Mouse (Mus musculus): Measurements from ENCODE around the gene Ptpn14. TPM values are rescaled to one million over a fixed set of nuclear protein-coding genes. Genes with fewer than 3 reads are reported as not detected.

Ptpn14 gene
- polyA plus RNA-seq, 1 experiment: 57.3 TPM

GRCm38 (mm10) chr1:189817810-189818209 lies 89.7 kb downstream of the Ptpn14 start:
- Histone ChIP-seq H3K4me1 (ENCODE audit: control insufficient read depth, insufficient read depth, low read length) (peaks cover 10% of the 10 kb centered on the region), H3K27ac (ENCODE audit: insufficient read depth, low read length) (peak overlapping the region; percentile 37), H3K4me3 (ENCODE audit: insufficient read depth, low read length) (no peak overlapping the region)
- TF ChIP-seq POLR2A (IDR thresholded peaks at IDR 0.05; ENCODE audit: low read depth, low read length): no peak
- no peak for TF ChIP-seq CTCF (IDR thresholded peaks at IDR 0.05; ENCODE audit: borderline replicate concordance, insufficient read depth, low read length)

GRCm38 (mm10) chr1:189820111-189820510 lies 92.0 kb downstream of the Ptpn14 start:
- Histone ChIP-seq H3K4me1 (ENCODE audit: control insufficient read depth, insufficient read depth, low read length) (peaks cover 7% of the 10 kb centered on the region; the same call in 1 of the 2 replicates), H3K27ac (ENCODE audit: insufficient read depth, low read length) (no peak overlapping the region), H3K4me3 (ENCODE audit: insufficient read depth, low read length) (no peak overlapping the region)
- TF ChIP-seq CTCF (IDR thresholded peaks at IDR 0.05; ENCODE audit: borderline replicate concordance, insufficient read depth, low read length): no peak
- no peak for TF ChIP-seq POLR2A (IDR thresholded peaks at IDR 0.05; ENCODE audit: low read depth, low read length)

- Histone ChIP-seq H3K27ac (ENCODE audit: insufficient read depth, low read length) (no peak overlapping the region), H3K4me3 (ENCODE audit: insufficient read depth, low read length) (no peak overlapping the region), H3K4me1 (ENCODE audit: control insufficient read depth, insufficient read depth, low read length) (no peaks in the 10 kb centered on the region)
- TF ChIP-seq POLR2A (IDR thresholded peaks at IDR 0.05; ENCODE audit: low read depth, low read length) (no peak), CTCF (IDR thresholded peaks at IDR 0.05; ENCODE audit: borderline replicate concordance, insufficient read depth, low read length) (no peak)
These were observed 96.4 kb downstream of the Ptpn14 start for GRCm38 (mm10) chr1:189824436-189824835.

- Histone ChIP-seq H3K27ac (ENCODE audit: insufficient read depth, low read length) (no peak overlapping the region), H3K4me1 (ENCODE audit: control insufficient read depth, insufficient read depth, low read length) (no peaks in the 10 kb centered on the region), H3K4me3 (ENCODE audit: insufficient read depth, low read length) (no peak overlapping the region)
- TF ChIP-seq POLR2A (IDR thresholded peaks at IDR 0.05; ENCODE audit: low read depth, low read length) (no peak), CTCF (IDR thresholded peaks at IDR 0.05; ENCODE audit: borderline replicate concordance, insufficient read depth, low read length) (no peak)
These were observed 102.3 kb downstream of the Ptpn14 start for GRCm38 (mm10) chr1:189830391-189830790.

GRCm38 (mm10) chr1:189830797-189831232 lies 102.7 kb downstream of the Ptpn14 start:
- H3K4me3 ChIP-seq (ENCODE audit: insufficient read depth, low read length): no peak overlapping the region
- TF ChIP-seq POLR2A (IDR thresholded peaks at IDR 0.05; ENCODE audit: low read depth, low read length) (no peak), CTCF (IDR thresholded peaks at IDR 0.05; ENCODE audit: borderline replicate concordance, insufficient read depth, low read length) (no peak)
- H3K27ac ChIP-seq (ENCODE audit: insufficient read depth, low read length): no peak overlapping the region
- no peaks in the 10 kb centered on the region for H3K4me1 ChIP-seq (ENCODE audit: control insufficient read depth, insufficient read depth, low read length)

DNA sequence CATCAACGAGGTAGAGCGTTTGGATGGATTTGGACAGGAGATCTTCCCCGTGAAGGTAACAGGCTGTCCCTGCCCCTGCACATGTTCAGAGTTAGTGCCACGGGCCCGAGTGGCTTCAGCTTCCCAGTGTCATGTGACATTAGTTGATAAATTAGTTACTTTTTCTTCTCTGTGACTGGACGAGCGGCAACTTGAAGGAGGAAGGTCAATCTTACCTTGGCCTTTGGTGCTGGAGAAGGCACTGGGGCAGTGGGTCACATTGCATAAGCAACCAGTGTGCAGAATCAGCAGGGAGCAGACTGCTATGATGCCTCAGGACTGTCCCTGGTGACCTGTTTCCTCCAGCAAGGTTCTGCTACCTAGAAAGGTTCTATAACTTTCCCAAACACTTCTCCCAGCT lies 105.3 kb downstream of the Ptpn14 start:
- Histone ChIP-seq H3K4me3 (ENCODE audit: insufficient read depth, low read length) (no peak overlapping the region), H3K4me1 (ENCODE audit: control insufficient read depth, insufficient read depth, low read length) (no peaks in the 10 kb centered on the region)
- TF ChIP-seq POLR2A (IDR thresholded peaks at IDR 0.05; ENCODE audit: low read depth, low read length) (no peak), CTCF (IDR thresholded peaks at IDR 0.05; ENCODE audit: borderline replicate concordance, insufficient read depth, low read length) (no peak)

GRCm38 (mm10) chr1:189834166-189834565 lies 106.1 kb downstream of the Ptpn14 start:
- no peak overlapping the region for H3K27ac ChIP-seq (ENCODE audit: insufficient read depth, low read length)
- H3K4me1 ChIP-seq (ENCODE audit: control insufficient read depth, insufficient read depth, low read length): no peaks in the 10 kb centered on the region
- H3K4me3 ChIP-seq (ENCODE audit: insufficient read depth, low read length): no peak overlapping the region
- TF ChIP-seq CTCF (IDR thresholded peaks at IDR 0.05; ENCODE audit: borderline replicate concordance, insufficient read depth, low read length) (no peak), POLR2A (IDR thresholded peaks at IDR 0.05; ENCODE audit: low read depth, low read length) (no peak)

More for the DNA sequence above, 105.3 kb downstream of the Ptpn14 start:
- H3K27ac ChIP-seq (ENCODE audit: insufficient read depth, low read length): no peak overlapping the region

GRCm38 (mm10) chr1:189846319-189846718 lies 118.3 kb downstream of the Ptpn14 start:
- TF ChIP-seq POLR2A (IDR thresholded peaks at IDR 0.05; ENCODE audit: low read depth, low read length) (no peak), CTCF (IDR thresholded peaks at IDR 0.05; ENCODE audit: borderline replicate concordance, insufficient read depth, low read length) (no peak)
- no peak overlapping the region for H3K4me3 ChIP-seq (ENCODE audit: insufficient read depth, low read length)
- H3K27ac ChIP-seq (ENCODE audit: insufficient read depth, low read length): no peak overlapping the region
- no peaks in the 10 kb centered on the region for H3K4me1 ChIP-seq (ENCODE audit: control insufficient read depth, insufficient read depth, low read length)

DNA sequence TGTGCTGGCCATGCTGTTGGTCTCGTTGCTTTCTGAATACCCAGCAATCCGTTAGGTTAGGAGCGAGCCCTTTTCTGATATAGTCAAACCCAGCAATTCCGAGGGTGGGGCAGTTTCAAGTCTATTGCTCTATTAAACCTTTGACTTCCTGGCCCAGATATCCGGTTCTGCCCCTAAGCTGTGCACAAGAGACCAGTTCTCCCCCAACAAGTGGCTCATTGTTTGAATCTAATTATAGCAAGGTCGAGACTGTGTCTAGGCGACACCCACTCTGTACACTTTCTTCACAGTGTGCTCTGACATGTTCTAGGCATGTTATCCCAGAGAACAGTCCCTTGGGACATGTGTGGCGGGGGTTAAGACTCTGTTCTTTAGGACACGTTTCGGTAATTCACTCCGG lies 121.5 kb downstream of the Ptpn14 start:
- H3K4me3 ChIP-seq (ENCODE audit: insufficient read depth, low read length): no peak overlapping the region
- no peak overlapping the region for H3K27ac ChIP-seq (ENCODE audit: insufficient read depth, low read length)
- no peaks in the 10 kb centered on the region for H3K4me1 ChIP-seq (ENCODE audit: control insufficient read depth, insufficient read depth, low read length)
- TF ChIP-seq POLR2A (IDR thresholded peaks at IDR 0.05; ENCODE audit: low read depth, low read length): no peak

DNA sequence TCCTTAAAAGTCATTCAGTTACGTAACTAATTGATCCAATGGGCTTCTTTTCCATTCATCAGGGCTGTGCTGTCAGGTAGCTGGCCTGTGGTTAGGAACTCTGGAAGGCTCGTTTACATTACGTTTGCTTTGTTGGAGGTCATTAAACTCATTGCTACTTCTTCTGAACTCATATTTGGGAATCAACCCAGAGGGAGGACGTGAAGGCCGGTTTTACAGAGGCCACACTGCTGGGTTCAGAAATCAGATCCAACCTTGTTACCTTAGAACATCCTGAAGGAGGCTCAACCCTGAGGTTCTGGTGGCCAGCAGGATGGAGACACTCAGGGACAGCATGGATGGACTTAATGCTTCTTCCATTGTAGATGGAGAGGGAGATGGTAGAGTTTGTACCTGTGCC lies 124.0 kb downstream of the Ptpn14 start:
- Histone ChIP-seq H3K4me3 (ENCODE audit: insufficient read depth, low read length) (no peak overlapping the region), H3K4me1 (ENCODE audit: control insufficient read depth, insufficient read depth, low read length) (no peaks in the 10 kb centered on the region), H3K27ac (ENCODE audit: insufficient read depth, low read length) (peak overlapping the region; percentile 58; the same call in 1 of the 2 replicates)
- TF ChIP-seq CTCF (IDR thresholded peaks at IDR 0.05; ENCODE audit: borderline replicate concordance, insufficient read depth, low read length) (no peak), POLR2A (IDR thresholded peaks at IDR 0.05; ENCODE audit: low read depth, low read length) (no peak)

DNA sequence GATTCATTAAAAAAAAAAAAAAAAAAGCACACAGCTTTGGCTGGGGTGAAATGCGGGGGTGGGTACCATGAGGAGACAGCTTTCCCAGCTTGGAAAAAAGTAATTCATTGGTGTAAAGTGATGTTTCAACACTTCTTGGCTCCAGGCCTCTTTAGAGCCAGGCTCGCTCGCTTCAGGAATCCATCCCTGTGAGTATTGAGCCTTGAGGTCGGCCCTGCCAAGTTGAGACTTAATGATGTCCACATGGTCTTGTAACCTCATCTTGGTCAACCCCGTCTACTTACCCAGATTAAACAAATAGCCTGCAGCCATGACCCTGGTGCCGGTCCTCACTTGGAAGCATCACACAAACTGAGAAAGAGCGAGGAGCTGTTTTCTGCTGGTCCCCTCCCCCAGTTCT lies 124.4 kb downstream of the Ptpn14 start:
- Histone ChIP-seq H3K27ac (ENCODE audit: insufficient read depth, low read length) (peak overlapping the region; percentile 58; the same call in 1 of the 2 replicates), H3K4me3 (ENCODE audit: insufficient read depth, low read length) (no peak overlapping the region), H3K4me1 (ENCODE audit: control insufficient read depth, insufficient read depth, low read length) (no peaks in the 10 kb centered on the region)
- TF ChIP-seq CTCF (IDR thresholded peaks at IDR 0.05; ENCODE audit: borderline replicate concordance, insufficient read depth, low read length): no peak
- no peak for TF ChIP-seq POLR2A (IDR thresholded peaks at IDR 0.05; ENCODE audit: low read depth, low read length)

Data from embryonic fibroblast, embryonic 13.5 days (primary cell).